In genomic region chr19:45616214-45616518, GRCm38 (mm10) we compare ENCODE assay signal across 16 mouse cellular contexts. TPM values are rescaled to one million over a fixed set of nuclear protein-coding genes. Genes with fewer than 3 reads are reported as not detected.
DNase-seq lines count a peak whose midpoint lies in the region; ATAC-seq and TF ChIP-seq lines count a peak whose summit lies in the region.
"Had no signal": no experiment of that assay in that cellular context is flagged by ENCODE, and none has a peak within 500 bp of the region (broad histone marks: within the 10 kb centered on the region; RNA-seq: fewer than 3 reads in every experiment).

No protein-coding gene starts in this region.

- H3K4me2 ChIP-seq in hindbrain, embryonic 14.5 days (replicated peaks), result no peak overlapping the region
- no peak overlapping the region for H3K4me2 ChIP-seq in hindbrain, embryonic 13.5 days
- H3K4me2 ChIP-seq in forebrain, embryonic 12.5 days, result no peak overlapping the region; the same call in 1 of the 2 replicates
- H3K4me2 ChIP-seq in midbrain, embryonic 12.5 days (replicated peaks), result no peak overlapping the region
- no peak overlapping the region for H3K4me2 ChIP-seq in lung, postnatal 0 days (replicated peaks; ENCODE audit: low read depth, low read length)

- no peak overlapping the region for H3K27ac ChIP-seq in hindbrain, embryonic 14.5 days
- no peak overlapping the region for H3K27ac ChIP-seq in hindbrain, embryonic 13.5 days
- peak overlapping the region; percentile 11; the same call in 1 of the 2 replicates for H3K27ac ChIP-seq in forebrain, embryonic 12.5 days
- H3K27ac ChIP-seq in midbrain, embryonic 12.5 days (replicated peaks), result peak overlapping the region; percentile 15; the same call in 1 of the 2 replicates
- H3K27ac ChIP-seq in thymus, adult 2 months (ENCODE audit: control insufficient read depth, insufficient read depth, low read length), result no peak overlapping the region
- no peak overlapping the region for H3K27ac ChIP-seq in lung, postnatal 0 days (ENCODE audit: low read length)
- H3K27ac ChIP-seq: macrophage had no signal

- no peak for TF ChIP-seq CTCF in brain, embryonic 14.5 days (IDR thresholded peaks at IDR 0.05; ENCODE audit: borderline replicate concordance, extremely low read depth, insufficient read depth, insufficient read length)
- no peak for TF ChIP-seq CTCF in thymus, adult 2 months (IDR thresholded peaks at IDR 0.05; ENCODE audit: borderline replicate concordance, control insufficient read depth, extremely low read depth, insufficient read depth, low read length, poor library complexity)
- TF ChIP-seq CTCF in lung, postnatal 0 days (IDR thresholded peaks at IDR 0.05), result no peak

- peak; percentile 40; the same call in 1 of the 2 replicates for ATAC-seq in hindbrain, embryonic 14.5 days (ENCODE audit: low FRiP score)
- no peak for ATAC-seq in hindbrain, embryonic 13.5 days (ENCODE audit: low FRiP score)
- ATAC-seq in forebrain, embryonic 12.5 days (ENCODE audit: low FRiP score), result peak; percentile 63; the same call in 1 of the 2 replicates
- peak; percentile 54; the same call in 1 of the 2 replicates for ATAC-seq in midbrain, embryonic 12.5 days (ENCODE audit: low FRiP score, low read depth)
- ATAC-seq in lung, postnatal 0 days, result no peak

- no peaks in the 10 kb centered on the region for H3K9me3 ChIP-seq in hindbrain, embryonic 14.5 days (ENCODE audit: control insufficient read depth, low read length)
- no peaks in the 10 kb centered on the region for H3K9me3 ChIP-seq in hindbrain, embryonic 13.5 days
- H3K9me3 ChIP-seq in forebrain, embryonic 12.5 days, result no peaks in the 10 kb centered on the region
- H3K9me3 ChIP-seq in midbrain, embryonic 12.5 days, result no peaks in the 10 kb centered on the region
- H3K9me3 ChIP-seq in lung, postnatal 0 days (ENCODE audit: low read length), result no peaks in the 10 kb centered on the region

- H3K27me3 ChIP-seq in hindbrain, embryonic 14.5 days (ENCODE audit: control insufficient read depth, insufficient read depth, low read length), result peaks cover 6% of the 10 kb centered on the region; the same call in 1 of the 2 replicates
- peaks cover 45% of the 10 kb centered on the region for H3K27me3 ChIP-seq in hindbrain, embryonic 13.5 days
- peaks cover 85% of the 10 kb centered on the region for H3K27me3 ChIP-seq in forebrain, embryonic 12.5 days
- H3K27me3 ChIP-seq in midbrain, embryonic 12.5 days, result peaks cover 64% of the 10 kb centered on the region
- H3K27me3 ChIP-seq in thymus, adult 2 months (ENCODE audit: control insufficient read depth, insufficient read depth, low read length), result no peaks in the 10 kb centered on the region
- no peaks in the 10 kb centered on the region for H3K27me3 ChIP-seq in lung, postnatal 0 days (replicated peaks; ENCODE audit: insufficient read depth, low read length)

- H3K9ac ChIP-seq in hindbrain, embryonic 14.5 days, result no peak overlapping the region
- H3K9ac ChIP-seq in hindbrain, embryonic 13.5 days, result no peak overlapping the region
- H3K9ac ChIP-seq in forebrain, embryonic 12.5 days, result no peak overlapping the region
- H3K9ac ChIP-seq in midbrain, embryonic 12.5 days (replicated peaks), result no peak overlapping the region; the same call in 1 of the 2 replicates
- H3K9ac ChIP-seq in lung, postnatal 0 days (replicated peaks; ENCODE audit: low read depth), result no peak overlapping the region

- no peak for TF ChIP-seq POLR2A in brain, embryonic 14.5 days (IDR thresholded peaks at IDR 0.05; ENCODE audit: borderline replicate concordance, extremely low read depth, insufficient read depth, insufficient read length, poor library complexity, severe bottlenecking)
- TF ChIP-seq POLR2A in thymus, adult 2 months (IDR thresholded peaks at IDR 0.05; ENCODE audit: control insufficient read depth, extremely low read depth, insufficient read depth, low read length, poor library complexity), result no peak

- peaks cover 25% of the 10 kb centered on the region for H3K4me1 ChIP-seq in hindbrain, embryonic 14.5 days (replicated peaks; ENCODE audit: control insufficient read depth, insufficient read depth, low read length)
- peaks cover 33% of the 10 kb centered on the region for H3K4me1 ChIP-seq in hindbrain, embryonic 13.5 days (replicated peaks)
- H3K4me1 ChIP-seq in forebrain, embryonic 12.5 days, result peaks cover 33% of the 10 kb centered on the region
- peaks cover 32% of the 10 kb centered on the region for H3K4me1 ChIP-seq in midbrain, embryonic 12.5 days
- peaks cover 11% of the 10 kb centered on the region for H3K4me1 ChIP-seq in thymus, adult 2 months (replicated peaks; ENCODE audit: control insufficient read depth, insufficient read depth, low read length)
- H3K4me1 ChIP-seq in lung, postnatal 0 days (ENCODE audit: insufficient read depth, low read depth, low read length), result peaks cover 7% of the 10 kb centered on the region; the same call in 1 of the 2 replicates

- TF ChIP-seq EP300 in lung, postnatal 0 days (IDR thresholded peaks at IDR 0.05), result no peak

- 11% methylated on average over 4 of the region's 4 CpGs for WGBS in hindbrain, embryonic 14.5 days
- 28% methylated on average over 4 of the region's 4 CpGs for WGBS in hindbrain, embryonic 13.5 days
- 19% methylated on average over 4 of the region's 4 CpGs for WGBS in forebrain, embryonic 12.5 days
- 20% methylated on average over 4 of the region's 4 CpGs for WGBS in midbrain, embryonic 12.5 days
- WGBS in thymus, adult 2 months, result 93% methylated on average over 4 of the region's 4 CpGs
- 74% methylated on average over 4 of the region's 4 CpGs for WGBS in lung, postnatal 0 days

- peaks cover 2% of the 10 kb centered on the region; the same call in 1 of the 2 replicates for H3K36me3 ChIP-seq in hindbrain, embryonic 14.5 days (replicated peaks; ENCODE audit: control insufficient read depth, insufficient read depth)
- H3K36me3 ChIP-seq in hindbrain, embryonic 13.5 days, result no peaks in the 10 kb centered on the region
- no peaks in the 10 kb centered on the region for H3K36me3 ChIP-seq in forebrain, embryonic 12.5 days (replicated peaks)
- no peaks in the 10 kb centered on the region for H3K36me3 ChIP-seq in midbrain, embryonic 12.5 days
- H3K36me3 ChIP-seq in thymus, adult 2 months (ENCODE audit: control insufficient read depth, insufficient read depth, low read length), result no peaks in the 10 kb centered on the region
- no peaks in the 10 kb centered on the region for H3K36me3 ChIP-seq in lung, postnatal 0 days (ENCODE audit: insufficient read depth, low read length)

- no peak overlapping the region for H3K4me3 ChIP-seq in hindbrain, embryonic 14.5 days (replicated peaks; ENCODE audit: low read length)
- no peak overlapping the region for H3K4me3 ChIP-seq in hindbrain, embryonic 13.5 days
- no peak overlapping the region for H3K4me3 ChIP-seq in forebrain, embryonic 12.5 days (replicated peaks)
- no peak overlapping the region for H3K4me3 ChIP-seq in midbrain, embryonic 12.5 days
- H3K4me3 ChIP-seq in thymus, adult 2 months (ENCODE audit: control insufficient read depth, insufficient read depth, low read length), result no peak overlapping the region
- H3K4me3 ChIP-seq in lung, postnatal 0 days (ENCODE audit: low read depth, low read length), result no peak overlapping the region
- H3K4me3 ChIP-seq: myocyte had no signal

- no peak for DNase-seq in hindbrain, embryonic 14.5 days (ENCODE audit: low spot score)
- DNase-seq in brain, embryonic 14.5 days (ENCODE audit: low read depth), result peak; percentile 67
- no peak for DNase-seq in thymus, adult 2 months
- DNase-seq in lung, postnatal 0 days (ENCODE audit: low spot score), result no peak
- DNase-seq in frontal cortex, postnatal 25 days (ENCODE audit: low spot score in 2 of 2), result no peak
- DNase-seq: adrenal gland, adult 8-10 months; cerebellum, adult 18-20 months; kidney, adult 8-10 months; kidney, postnatal 4 days; lung, adult 2 months; thymus, postnatal 25 days had no signal

RNA-seq across cellular contexts. Expression of gene Fbxw4, which starts 43.9 kb away (rescaled TPM):
- polyA plus RNA-seq in hindbrain, embryonic 14.5 days (2014; fragmentation: Nextera tagmentation; extraction: Ambion mirVana), result 6.7 and 8.8 TPM in 2 replicates
- 3.6 and 4.2 TPM in 2 replicates for polyA plus RNA-seq in hindbrain, embryonic 13.5 days (2015; fragmentation: Nextera tagmentation; extraction: Ambion mirVana)
- polyA plus RNA-seq in brain, embryonic 14.5 days (2012; rRNA removed), result 47.7 and 69.5 TPM in 2 replicates
- polyA plus RNA-seq in forebrain, embryonic 12.5 days (2016; fragmentation: Nextera tagmentation; extraction: Ambion mirVana), result 4.6 and 4.7 TPM in 2 replicates
- polyA plus RNA-seq in midbrain, embryonic 12.5 days (2016; fragmentation: Nextera tagmentation; extraction: Ambion mirVana), result 4.2 and 5.9 TPM in 2 replicates
- 135 and 145 TPM in 2 replicates for polyA plus RNA-seq in thymus, adult 2 months (2012; rRNA removed)
- 2.9 and 4.6 TPM in 2 replicates for polyA plus RNA-seq in lung, postnatal 0 days (2015; fragmentation: Nextera tagmentation; extraction: Ambion mirVana)

RNA-seq across cellular contexts. Expression of gene Gm17018, which starts 55.8 kb away (rescaled TPM):
- polyA plus RNA-seq in hindbrain, embryonic 14.5 days (2014; fragmentation: Nextera tagmentation; extraction: Ambion mirVana), result 75.5 and 87.4 TPM in 2 replicates
- polyA plus RNA-seq in hindbrain, embryonic 13.5 days (2015; fragmentation: Nextera tagmentation; extraction: Ambion mirVana), result 61.8 and 73.4 TPM in 2 replicates
- polyA plus RNA-seq in brain, embryonic 14.5 days (2012; rRNA removed), result 18.8 and 24.1 TPM in 2 replicates
- 45.5 and 47.1 TPM in 2 replicates for polyA plus RNA-seq in forebrain, embryonic 12.5 days (2016; fragmentation: Nextera tagmentation; extraction: Ambion mirVana)
- 41.4 and 41.9 TPM in 2 replicates for polyA plus RNA-seq in midbrain, embryonic 12.5 days (2016; fragmentation: Nextera tagmentation; extraction: Ambion mirVana)
- 11.9 and 14.6 TPM in 2 replicates for polyA plus RNA-seq in thymus, adult 2 months (2012; rRNA removed)
- 40.1 and 44.2 TPM in 2 replicates for polyA plus RNA-seq in lung, postnatal 0 days (2015; fragmentation: Nextera tagmentation; extraction: Ambion mirVana)

RNA-seq across cellular contexts. Expression of gene Poll, which starts 55.8 kb away (rescaled TPM):
- polyA plus RNA-seq in hindbrain, embryonic 14.5 days (2014; fragmentation: Nextera tagmentation; extraction: Ambion mirVana), result 9.7 and 12.3 TPM in 2 replicates
- 13.5 and 14.6 TPM in 2 replicates for polyA plus RNA-seq in hindbrain, embryonic 13.5 days (2015; fragmentation: Nextera tagmentation; extraction: Ambion mirVana)
- 11.4 and 12.7 TPM in 2 replicates for polyA plus RNA-seq in brain, embryonic 14.5 days (2012; rRNA removed)
- 18.1 and 18.2 TPM in 2 replicates for polyA plus RNA-seq in forebrain, embryonic 12.5 days (2016; fragmentation: Nextera tagmentation; extraction: Ambion mirVana)
- polyA plus RNA-seq in midbrain, embryonic 12.5 days (2016; fragmentation: Nextera tagmentation; extraction: Ambion mirVana), result 15.9 and 17.0 TPM in 2 replicates
- 6.7 and 6.8 TPM in 2 replicates for polyA plus RNA-seq in thymus, adult 2 months (2012; rRNA removed)
- 8.7 and 9.7 TPM in 2 replicates for polyA plus RNA-seq in lung, postnatal 0 days (2015; fragmentation: Nextera tagmentation; extraction: Ambion mirVana)

Comparison
In these comparisons a context has a peak if more than half of its experiments do, and no peak if none do; other contexts are left out.
1. ATAC-seq: peak in hindbrain, embryonic 14.5 days (single experiment), forebrain, embryonic 12.5 days (single experiment) and midbrain, embryonic 12.5 days (single experiment); none in hindbrain, embryonic 13.5 days (single experiment) and lung, postnatal 0 days (single experiment).
2. H3K27ac ChIP-seq: peak in forebrain, embryonic 12.5 days (single experiment) and midbrain, embryonic 12.5 days (single experiment); none in hindbrain, embryonic 14.5 days (single experiment), hindbrain, embryonic 13.5 days (single experiment), thymus, adult 2 months (single experiment) and lung, postnatal 0 days (single experiment).